Mouse (Mus musculus) liver, postnatal 0 days (tissue): Measurements from ENCODE around the gene Myt1l. TPM values are rescaled to one million over a fixed set of nuclear protein-coding genes. Genes with fewer than 3 reads are reported as not detected.

Source experiments
- ATAC-seq: fragments of 200-750 bp; cut with Nextera tagmentation; 2 replicates; pipeline ENCODE4 v1.8.0; 2017; ENCODE audit warnings: mild to moderate bottlenecking, moderate library complexity
- DNase-seq: peaks from one replicate; pipeline ENCODE4 v3.0.0-alpha.2; 2016
- H3K27ac ChIP-seq: fragments of 300-500 bp; sonication (generic); 2 replicates; pipeline ENCODE4 v1.5.1; 2014; ENCODE audit warnings: antibody characterized with exemption, moderate library complexity, mild to moderate bottlenecking, low read depth
- H3K27me3 ChIP-seq: fragments of 300-500 bp; sonication (generic); 2 replicates; pipeline ENCODE4 v1.6.1; 2014; ENCODE audit warnings: low read length, control low read depth, mixed read lengths; ENCODE audit not compliant: insufficient read depth
- H3K36me3 ChIP-seq: fragments of 300-500 bp; sonication (generic); replicated peaks from 2 replicates; pipeline ENCODE4 v1.6.1; 2014; ENCODE audit warnings: mild to moderate bottlenecking, control low read depth, low read length, moderate library complexity, mixed read lengths; ENCODE audit not compliant: insufficient read depth
- H3K4me1 ChIP-seq: fragments of 300-500 bp; sonication (generic); 2 replicates; pipeline ENCODE4 v1.6.1; 2014; ENCODE audit warnings: antibody characterized with exemption, mild to moderate bottlenecking, control low read depth; ENCODE audit not compliant: insufficient read depth
- H3K4me2 ChIP-seq: fragments of 300-500 bp; sonication (generic); 2 replicates; pipeline ENCODE4 v1.6.1; 2014; ENCODE audit warnings: low read depth, mild to moderate bottlenecking, low read length, moderate library complexity, mixed read lengths
- H3K4me3 ChIP-seq: fragments of 300-500 bp; sonication (generic); 2 replicates; pipeline ENCODE4 v1.5.1; 2014; ENCODE audit warnings: low read depth, low read length
- H3K9ac ChIP-seq: fragments of 300-500 bp; sonication (generic); replicated peaks from 2 replicates; pipeline ENCODE4 v1.6.1; 2014; ENCODE audit warnings: mild to moderate bottlenecking, moderate library complexity
- H3K9me3 ChIP-seq: fragments of 300-500 bp; sonication (generic); 2 replicates; pipeline ENCODE4 v1.6.1; 2016; ENCODE audit warnings: mild to moderate bottlenecking, control low read depth, low read length, mixed read lengths
- CTCF ChIP-seq: sonication (generic); IDR thresholded peaks from 2 replicates; pipeline ENCODE4 v1.5.1; 2016; ENCODE audit warnings: antibody characterized with exemption, low read depth
- EP300 ChIP-seq: IDR thresholded peaks from 2 replicates; pipeline ENCODE4 v1.6.1; 2016; ENCODE audit warnings: antibody characterized with exemption, low read depth, mild to moderate bottlenecking
- WGBS: fragments of 180-500 bp; shearing (Covaris S2); extraction: QIAGEN DNeasy Blood & Tissue Kit; methylation state at CpG from one replicate; pipeline ENCODE4 v1.1.7; 2014; ENCODE audit not compliant: insufficient replicate concordance; 5-methylcytosine and 5-hydroxymethylcytosine counted together
- polyA plus RNA-seq: library from polyadenylated mRNA; unstranded; fragments of >200 nt; fragmentation: Nextera tagmentation; extraction: Ambion mirVana; gene quantifications from 2 replicates; pipeline ENCODE4 v1.2.1, GENCODE M21; 2015

Myt1l gene
- polyA plus RNA-seq, 1 experiment from 2014 or later = not detected

GRCm38 (mm10) chr12:29540741-29541140 is 12.6 kb downstream of the Myt1l start:
- DNase-seq (no peak), ATAC-seq (no peak)
- no peak overlapping the region for H3K9ac ChIP-seq
- no peak overlapping the region for H3K4me3 ChIP-seq
- H3K27ac ChIP-seq = no peak overlapping the region
- no peaks in the 10 kb centered on the region for H3K27me3 ChIP-seq
- 62% methylated on average over 5 of the region's 5 CpGs for WGBS
- no peaks in the 10 kb centered on the region for H3K36me3 ChIP-seq
- H3K4me2 ChIP-seq = no peak overlapping the region
- no peaks in the 10 kb centered on the region for H3K4me1 ChIP-seq
- TF ChIP-seq CTCF = no peak
- no peak for TF ChIP-seq EP300
- H3K9me3 ChIP-seq = no peaks in the 10 kb centered on the region

DNA sequence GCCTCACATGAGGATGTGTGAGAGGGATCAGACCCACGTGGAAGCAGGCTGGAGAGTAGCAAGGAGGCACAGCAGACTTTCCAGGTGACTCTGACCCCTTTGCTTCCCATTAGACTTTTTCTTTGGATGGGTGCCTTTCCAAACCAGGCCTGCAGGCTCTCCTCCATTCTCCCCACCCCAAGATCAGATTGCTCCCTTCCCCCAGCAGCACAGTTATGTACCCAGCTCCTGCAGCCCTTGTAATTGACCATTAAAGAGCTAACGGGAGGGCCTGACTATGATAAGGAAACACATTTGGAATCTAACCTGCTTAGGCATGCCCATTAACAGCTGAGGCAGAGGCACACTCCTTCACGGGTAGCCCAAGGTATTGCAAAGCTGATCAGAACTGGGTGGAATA is 17.9 kb downstream of the Myt1l start:
- no peak for ATAC-seq
- Histone ChIP-seq H3K4me1 (no peaks in the 10 kb centered on the region), H3K27me3 (no peaks in the 10 kb centered on the region), H3K27ac (no peak overlapping the region), H3K9me3 (no peaks in the 10 kb centered on the region), H3K36me3 (no peaks in the 10 kb centered on the region), H3K4me3 (no peak overlapping the region), H3K9ac (no peak overlapping the region), H3K4me2 (no peak overlapping the region)
- 40% methylated on average over 3 of the region's 3 CpGs for WGBS
- TF ChIP-seq EP300 (no peak), CTCF (no peak)
- DNase-seq = no peak

- TF ChIP-seq EP300 = no peak
- no peak for TF ChIP-seq CTCF
- no peaks in the 10 kb centered on the region for H3K4me1 ChIP-seq
- DNase-seq (no peak), ATAC-seq (no peak)
- no peaks in the 10 kb centered on the region for H3K9me3 ChIP-seq
- H3K9ac ChIP-seq = no peak overlapping the region
- H3K27ac ChIP-seq = no peak overlapping the region
- no peaks in the 10 kb centered on the region for H3K27me3 ChIP-seq
- H3K36me3 ChIP-seq = no peaks in the 10 kb centered on the region
- 69% methylated on average over 5 of the region's 5 CpGs for WGBS
- no peak overlapping the region for H3K4me3 ChIP-seq
- no peak overlapping the region for H3K4me2 ChIP-seq
These were observed 18.9 kb downstream of the Myt1l start for GRCm38 (mm10) chr12:29547112-29547511.

GRCm38 (mm10) chr12:29547755-29548154 is 19.6 kb downstream of the Myt1l start:
- Histone ChIP-seq H3K4me3 (no peak overlapping the region), H3K27ac (no peak overlapping the region), H3K27me3 (no peaks in the 10 kb centered on the region), H3K4me1 (no peaks in the 10 kb centered on the region), H3K9me3 (no peaks in the 10 kb centered on the region), H3K9ac (no peak overlapping the region), H3K4me2 (no peak overlapping the region), H3K36me3 (no peaks in the 10 kb centered on the region)
- ATAC-seq = no peak
- WGBS = 55% methylated on average over 6 of the region's 6 CpGs
- TF ChIP-seq EP300 = no peak
- no peak for DNase-seq

DNA sequence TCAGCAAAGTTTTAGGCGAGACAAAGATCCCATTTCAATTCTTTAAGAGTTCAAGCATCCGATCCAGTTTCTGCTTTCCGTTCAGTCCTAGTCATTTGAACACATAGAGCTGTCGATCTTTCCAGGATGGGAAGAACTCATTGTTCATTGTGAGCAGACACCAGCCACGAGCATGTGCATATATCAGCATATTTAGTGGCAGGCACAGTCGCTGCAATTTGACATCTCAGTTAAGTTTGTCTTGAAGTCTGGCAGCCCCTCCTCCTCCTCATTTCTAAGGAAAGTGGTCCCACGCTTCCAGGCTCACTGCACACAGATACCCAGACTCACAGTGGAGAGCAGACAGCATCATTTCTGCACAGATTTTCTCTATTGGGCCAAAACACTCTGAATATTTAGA is 25.0 kb downstream of the Myt1l start:
- H3K9ac ChIP-seq = no peak overlapping the region
- 66% methylated on average over 7 of the region's 7 CpGs for WGBS
- no peak overlapping the region for H3K4me3 ChIP-seq
- no peak for DNase-seq
- no peaks in the 10 kb centered on the region for H3K27me3 ChIP-seq
- TF ChIP-seq CTCF (no peak), EP300 (no peak)
- ATAC-seq = no peak
- H3K27ac ChIP-seq = no peak overlapping the region
- H3K4me1 ChIP-seq = no peaks in the 10 kb centered on the region
- no peaks in the 10 kb centered on the region for H3K9me3 ChIP-seq
- no peak overlapping the region for H3K4me2 ChIP-seq
- no peaks in the 10 kb centered on the region for H3K36me3 ChIP-seq

DNA sequence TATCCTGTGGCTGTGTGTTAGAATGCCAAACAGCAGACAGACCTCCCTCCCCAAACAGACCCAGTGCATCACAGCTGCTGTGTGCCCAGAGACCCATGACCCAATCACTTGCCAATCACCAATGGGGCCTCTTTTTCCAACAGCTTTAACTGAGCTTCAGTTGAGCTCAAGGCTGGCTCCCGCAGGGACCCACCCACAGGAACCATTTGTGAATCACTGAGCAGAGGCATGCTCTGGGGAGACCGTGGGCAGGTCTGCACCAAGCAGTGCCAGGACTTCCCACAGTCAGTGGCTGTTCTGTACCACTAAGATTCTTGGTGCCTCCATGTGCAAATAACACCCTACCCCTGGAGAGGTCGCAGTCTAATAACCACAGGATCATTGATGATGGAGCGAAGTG is 27.5 kb downstream of the Myt1l start:
- Histone ChIP-seq H3K27ac (no peak overlapping the region), H3K4me3 (no peak overlapping the region), H3K27me3 (no peaks in the 10 kb centered on the region), H3K36me3 (no peaks in the 10 kb centered on the region), H3K4me1 (no peaks in the 10 kb centered on the region), H3K9me3 (no peaks in the 10 kb centered on the region), H3K9ac (no peak overlapping the region), H3K4me2 (no peak overlapping the region)
- DNase-seq (no peak), ATAC-seq (no peak)
- no peak for TF ChIP-seq CTCF
- no peak for TF ChIP-seq EP300
- WGBS = 55% methylated on average over 4 of the region's 4 CpGs

DNA sequence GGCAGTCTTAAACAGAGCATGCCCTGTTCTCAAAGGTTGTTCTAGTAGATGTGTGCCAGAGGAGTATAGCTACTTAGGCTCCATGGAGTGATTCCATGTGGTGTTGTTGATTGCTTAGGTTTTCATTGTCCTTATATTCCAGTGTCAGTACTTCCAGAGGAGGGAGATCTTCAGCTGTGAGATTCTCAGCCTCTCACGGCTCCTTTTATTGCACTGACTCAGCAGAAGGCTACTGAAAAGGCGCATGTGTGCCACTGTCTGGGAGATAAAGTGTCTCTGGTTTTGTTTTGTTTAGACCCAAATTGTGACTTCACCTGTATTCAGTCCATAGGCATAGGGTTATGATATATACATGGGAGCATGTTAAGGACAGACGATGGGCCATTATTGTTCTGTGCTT is 28.2 kb downstream of the Myt1l start:
- Histone ChIP-seq H3K9me3 (no peaks in the 10 kb centered on the region), H3K9ac (no peak overlapping the region), H3K4me1 (no peaks in the 10 kb centered on the region), H3K4me2 (no peak overlapping the region), H3K27ac (no peak overlapping the region), H3K27me3 (no peaks in the 10 kb centered on the region), H3K4me3 (no peak overlapping the region), H3K36me3 (no peaks in the 10 kb centered on the region)
- no peak for ATAC-seq
- WGBS = 72% methylated on average over 3 of the region's 3 CpGs
- DNase-seq = no peak
- TF ChIP-seq EP300 = no peak
- no peak for TF ChIP-seq CTCF
